Mouse (Mus musculus): ENCODE data around the gene Runx2.

Runx2 gene

GRCm38 (mm10) chr17:44542706-44543105, 271.9 kb downstream of the Runx2 start:
- CTCF ChIA-PET: interaction anchor here in 1 of 4 experiments (0.6 kb wide), 1 partner anchor 708 kb away, joined by 5 read pairs; no protein-coding TSS in a partner anchor
- POLR2A ChIA-PET: interaction anchor here in 1 of 4 experiments (0.6 kb wide), 1 partner anchor 643 kb away, joined by 3 read pairs; no protein-coding TSS in a partner anchor

GRCm38 (mm10) chr17:44540699-44541098, 273.9 kb downstream of the Runx2 start:
- POLR2A ChIA-PET: no interaction called here

GRCm38 (mm10) chr17:44538921-44539320, 275.7 kb downstream of the Runx2 start:
- ChIA-PET POLR2A (interaction anchor here in 1 of 4 experiments (0.6 kb wide), 1 partner anchor 82 kb away, joined by 3 read pairs; no protein-coding TSS in a partner anchor), CTCF (no interaction called here)

More at GRCm38 (mm10) chr17:44540699-44541098, 273.9 kb downstream of the Runx2 start:
- CTCF ChIA-PET: interaction anchor here in 1 of 4 experiments (0.8 kb wide), 1 partner anchor 975 kb away, joined by 4 read pairs; no protein-coding TSS in a partner anchor

GRCm38 (mm10) chr17:44530000-44530399, 284.6 kb downstream of the Runx2 start:
- POLR2A ChIA-PET: no interaction called here
- CTCF ChIA-PET: no interaction called here

- ChIA-PET CTCF (no interaction called here), POLR2A (no interaction called here)
Measured at GRCm38 (mm10) chr17:44528617-44529016, 286.0 kb downstream of the Runx2 start.

- ChIA-PET CTCF (no interaction called here), POLR2A (interaction anchor here in 1 of 4 experiments (1.5 kb wide), 1 partner anchor 27 kb away, joined by 3 read pairs; no protein-coding TSS in a partner anchor)
Measured at GRCm38 (mm10) chr17:44524146-44524545, 290.5 kb downstream of the Runx2 start.

GRCm38 (mm10) chr17:44522906-44523305, 291.7 kb downstream of the Runx2 start:
- POLR2A ChIA-PET: interaction anchor here in 1 of 4 experiments (1.5 kb wide), 1 partner anchor 26 kb away, joined by 3 read pairs; no protein-coding TSS in a partner anchor
- CTCF ChIA-PET: no interaction called here

GRCm38 (mm10) chr17:44520122-44521075, 294.2 kb downstream of the Runx2 start:
- CTCF ChIA-PET: no interaction called here
- POLR2A ChIA-PET: no interaction called here

GRCm38 (mm10) chr17:44519356-44519755, 295.2 kb downstream of the Runx2 start:
- POLR2A ChIA-PET: no interaction called here

GRCm38 (mm10) chr17:44518156-44518555, 296.4 kb downstream of the Runx2 start:
- ChIA-PET POLR2A (no interaction called here), CTCF (no interaction called here)

More at GRCm38 (mm10) chr17:44519356-44519755, 295.2 kb downstream of the Runx2 start:
- CTCF ChIA-PET: no interaction called here

- POLR2A ChIA-PET: no interaction called here
- CTCF ChIA-PET: interaction anchor here in 3 of 4 experiments (0.6 to 0.9 kb wide), 3 partner anchors 13 to 90 kb away, joined by 3 to 4 read pairs (median 3); no protein-coding TSS in a partner anchor
Measured at GRCm38 (mm10) chr17:44508198-44508715, 306.3 kb downstream of the Runx2 start.

- POLR2A ChIA-PET: interaction anchor here in 1 of 4 experiments (0.6 kb wide), 1 partner anchor 284 kb away, joined by 3 read pairs; no protein-coding TSS in a partner anchor
- CTCF ChIA-PET: interaction anchor here in 3 of 4 experiments (0.6 to 1.2 kb wide), 5 partner anchors 13 to 685 kb away, joined by 3 to 5 read pairs (median 4); no protein-coding TSS in a partner anchor
Measured at GRCm38 (mm10) chr17:44507741-44508140, 306.9 kb downstream of the Runx2 start.

GRCm38 (mm10) chr17:44506524-44506923, 308.1 kb downstream of the Runx2 start:
- ChIA-PET CTCF (interaction anchor here in 1 of 4 experiments (1.2 kb wide), 1 partner anchor 24 kb away, joined by 4 read pairs; no protein-coding TSS in a partner anchor), POLR2A (no interaction called here)

GRCm38 (mm10) chr17:44504794-44505317, 309.7 kb downstream of the Runx2 start:
- ChIA-PET POLR2A (no interaction called here), CTCF (no interaction called here)

- POLR2A ChIA-PET: no interaction called here
- CTCF ChIA-PET: no interaction called here
Measured at GRCm38 (mm10) chr17:44502176-44502575, 312.4 kb downstream of the Runx2 start.

GRCm38 (mm10) chr17:44500306-44500899, 314.2 kb downstream of the Runx2 start:
- ChIA-PET POLR2A (no interaction called here), CTCF (no interaction called here)

GRCm38 (mm10) chr17:44490164-44490794, 324.3 kb downstream of the Runx2 start:
- CTCF ChIA-PET: no interaction called here
- POLR2A ChIA-PET: interaction anchor here in 1 of 4 experiments (0.6 kb wide), 1 partner anchor 48 kb away, joined by 4 read pairs; no protein-coding TSS in a partner anchor

GRCm38 (mm10) chr17:44489346-44489745, 325.3 kb downstream of the Runx2 start:
- CTCF ChIA-PET: interaction anchor here in 1 of 4 experiments (0.5 kb wide), 1 partner anchor 807 kb away, joined by 7 read pairs; no protein-coding TSS in a partner anchor
- POLR2A ChIA-PET: no interaction called here
